In genomic region chr7:105568988-105569471, GRCm38 (mm10) we compare ENCODE assay signal across 9 mouse cellular contexts. TPM values are rescaled to one million over a fixed set of nuclear protein-coding genes. Genes with fewer than 3 reads are reported as not detected.
DNase-seq lines count a peak whose midpoint lies in the region; ATAC-seq and TF ChIP-seq lines count a peak whose summit lies in the region.
"Had no signal": no experiment of that assay in that cellular context is flagged by ENCODE, and none has a peak within 500 bp of the region (broad histone marks: within the 10 kb centered on the region; RNA-seq: fewer than 3 reads in every experiment).

No protein-coding gene starts in this region.

- peak; percentile 82 for ATAC-seq in hindbrain, embryonic 11.5 days (ENCODE audit: low FRiP score)
- ATAC-seq in midbrain, embryonic 11.5 days (ENCODE audit: low FRiP score): peak; percentile 86

- H3K4me2 ChIP-seq in hindbrain, embryonic 11.5 days (replicated peaks; ENCODE audit: low read depth, low read length): peak overlapping the region; percentile 37
- H3K4me2 ChIP-seq in midbrain, embryonic 11.5 days: peak overlapping the region; percentile 23

- 6% methylated on average over 6 of the region's 6 CpGs for WGBS in hindbrain, embryonic 11.5 days
- 4% methylated on average over 6 of the region's 6 CpGs for WGBS in midbrain, embryonic 11.5 days

- no peak for TF ChIP-seq CTCF in cortical plate, adult 2 months (IDR thresholded peaks at IDR 0.05; ENCODE audit: extremely low read depth, insufficient read depth, low read length)

- intact Hi-C loops in gastrocnemius, postnatal 36 days (cut with DNase I): no loop called here

- peak; percentile 98 for DNase-seq in brain, adult 2 months (ENCODE audit: low read depth, low spot score)
- peak; percentile 65 for DNase-seq in hindbrain, embryonic 11.5 days (ENCODE audit: low spot score)
- DNase-seq in layer of hippocampus, postnatal 25 days (ENCODE audit: extremely low spot score in 1 of 2, low spot score in 1 of 2): peak; percentile 65 to 74
- DNase-seq in midbrain, embryonic 11.5 days (ENCODE audit: low spot score, missing footprints): peak; percentile 89
- peak; percentile 91 for DNase-seq in telencephalon, adult 2 months (ENCODE audit: low read depth, low spot score)
- DNase-seq in gastrocnemius, postnatal 36 days: no peak
- no peak for DNase-seq in gastrocnemius, postnatal 4 days (ENCODE audit: low spot score in 2 of 2)

- TF ChIP-seq POLR2A in cortical plate, adult 2 months (IDR thresholded peaks at IDR 0.05; ENCODE audit: extremely low read depth, insufficient read depth, low read length): peak; percentile 96

- peaks cover 25% of the 10 kb centered on the region for H3K4me1 ChIP-seq in cortical plate, adult 2 months (ENCODE audit: control insufficient read depth, insufficient read depth, low read length)
- peaks cover 13% of the 10 kb centered on the region for H3K4me1 ChIP-seq in hindbrain, embryonic 11.5 days (replicated peaks; ENCODE audit: control insufficient read depth, insufficient read depth, low read length)
- peaks cover 26% of the 10 kb centered on the region for H3K4me1 ChIP-seq in midbrain, embryonic 11.5 days (ENCODE audit: control insufficient read depth, insufficient read depth, low read length)

- no peak overlapping the region for H3K9ac ChIP-seq in hindbrain, embryonic 11.5 days (ENCODE audit: low read depth, low read length)
- H3K9ac ChIP-seq in midbrain, embryonic 11.5 days (ENCODE audit: low read length): 0 out of 2 replicates have a peak overlapping the region, but pooled peaks have one; percentile 36

- no peaks in the 10 kb centered on the region for H3K27me3 ChIP-seq in hindbrain, embryonic 11.5 days (ENCODE audit: control insufficient read depth, insufficient read depth, low read length)
- H3K27me3 ChIP-seq in midbrain, embryonic 11.5 days (ENCODE audit: control insufficient read depth, insufficient read depth, low read length): no peaks in the 10 kb centered on the region

- peak overlapping the region; percentile 18 for H3K27ac ChIP-seq in cortical plate, adult 2 months (ENCODE audit: insufficient read depth, low read length)
- peak overlapping the region; percentile 76 for H3K27ac ChIP-seq in hindbrain, embryonic 11.5 days (ENCODE audit: low read depth, low read length)
- peak overlapping the region; percentile 73 for H3K27ac ChIP-seq in midbrain, embryonic 11.5 days (ENCODE audit: low read depth, low read length)

- peaks cover 12% of the 10 kb centered on the region; the same call in 1 of the 2 replicates for H3K36me3 ChIP-seq in hindbrain, embryonic 11.5 days (ENCODE audit: control insufficient read depth, insufficient read depth, low read length)
- peaks cover 14% of the 10 kb centered on the region for H3K36me3 ChIP-seq in midbrain, embryonic 11.5 days (ENCODE audit: control insufficient read depth, insufficient read depth, low read length)

- no peaks in the 10 kb centered on the region for H3K9me3 ChIP-seq in hindbrain, embryonic 11.5 days (ENCODE audit: control insufficient read depth, low read length)
- H3K9me3 ChIP-seq in midbrain, embryonic 11.5 days (ENCODE audit: control insufficient read depth, low read length): no peaks in the 10 kb centered on the region
- H3K9me3 ChIP-seq: megakaryocyte, embryonic 14.5 days had no signal

- peak overlapping the region; percentile 42 for H3K4me3 ChIP-seq in cortical plate, adult 2 months (ENCODE audit: insufficient read depth, low read length)
- 0 out of 2 replicates have a peak overlapping the region, but pooled peaks have one; percentile 12 for H3K4me3 ChIP-seq in hindbrain, embryonic 11.5 days (ENCODE audit: low read depth, low read length)
- 0 out of 2 replicates have a peak overlapping the region, but pooled peaks have one; percentile 1 for H3K4me3 ChIP-seq in midbrain, embryonic 11.5 days (ENCODE audit: low read depth, low read length)
- H3K4me3 ChIP-seq: megakaryocyte, embryonic 14.5 days had no signal

RNA-seq across cellular contexts. Expression of gene Apbb1, which starts 12.4 kb away (rescaled TPM):
- polyA plus RNA-seq in cortical plate, adult 2 months (2012; rRNA removed): 564 and 565 TPM in 2 replicates
- 94.6 and 112 TPM in 2 replicates for polyA plus RNA-seq in hindbrain, embryonic 11.5 days (2014; fragmentation: Nextera tagmentation; extraction: Ambion mirVana)
- 100 to 1,000 TPM; 371 to 404 TPM for total RNA-seq in layer of hippocampus, postnatal 25 days (2021)
- 100 and 103 TPM in 2 replicates for polyA plus RNA-seq in midbrain, embryonic 11.5 days (2014; fragmentation: Nextera tagmentation; extraction: Ambion mirVana)
- total RNA-seq in gastrocnemius, postnatal 36 days (2021): 1 to 10 TPM; 5.3 to 8.6 TPM
- 10 to 100 TPM; 15.0 to 16.6 TPM for total RNA-seq in gastrocnemius, postnatal 4 days (2021)

RNA-seq across cellular contexts. Expression of gene Smpd1, which starts 14.9 kb away (rescaled TPM):
- 93.2 and 93.3 TPM in 2 replicates for polyA plus RNA-seq in cortical plate, adult 2 months (2012; rRNA removed)
- polyA plus RNA-seq in hindbrain, embryonic 11.5 days (2014; fragmentation: Nextera tagmentation; extraction: Ambion mirVana): 51.2 and 52.5 TPM in 2 replicates
- total RNA-seq in layer of hippocampus, postnatal 25 days (2021): 10 to 100 TPM; 89.3 to 93.6 TPM
- 42.0 and 47.3 TPM in 2 replicates for polyA plus RNA-seq in midbrain, embryonic 11.5 days (2014; fragmentation: Nextera tagmentation; extraction: Ambion mirVana)
- total RNA-seq in gastrocnemius, postnatal 36 days (2021): 10 to 100 TPM; 50.9 to 51.5 TPM
- 10 to 100 TPM; 36.3 to 39.2 TPM for total RNA-seq in gastrocnemius, postnatal 4 days (2021)

RNA-seq across cellular contexts. Expression of gene Hpx, which starts 30.9 kb away (rescaled TPM):
- 0.93 and 0.94 TPM in 2 replicates for polyA plus RNA-seq in cortical plate, adult 2 months (2012; rRNA removed)
- not detected in 2 replicates for polyA plus RNA-seq in hindbrain, embryonic 11.5 days (2014; fragmentation: Nextera tagmentation; extraction: Ambion mirVana)
- total RNA-seq in layer of hippocampus, postnatal 25 days (2021): not detected
- polyA plus RNA-seq in midbrain, embryonic 11.5 days (2014; fragmentation: Nextera tagmentation; extraction: Ambion mirVana): 0.11 and 0.29 TPM in 2 replicates
- total RNA-seq in gastrocnemius, postnatal 36 days (2021): under 1 TPM in 1 of 2 experiments, not detected in 1; 0.36 TPM
- 1 to 10 TPM in 1 of 2 experiments, under 1 TPM in 1; 0.66 to 9.8 TPM for total RNA-seq in gastrocnemius, postnatal 4 days (2021)

Comparison
In these comparisons a context has a peak if more than half of its experiments do, and no peak if none do; other contexts are left out.
1. DNase-seq: peak in brain, adult 2 months (single experiment), hindbrain, embryonic 11.5 days (single experiment), layer of hippocampus, postnatal 25 days (2 of 2), midbrain, embryonic 11.5 days (single experiment) and telencephalon, adult 2 months (single experiment); none in gastrocnemius, postnatal 36 days (0 of 2) and gastrocnemius, postnatal 4 days (0 of 2).
2. H3K27ac ChIP-seq: peak in every context shown above with its lines; median percentile 76 in hindbrain, embryonic 11.5 days; 73 in midbrain, embryonic 11.5 days; 18 in cortical plate, adult 2 months.
3. RNA of gene Apbb1, which starts 12.4 kb away (total RNA-seq): 371 to 404 TPM in layer of hippocampus, postnatal 25 days; 15.0 to 16.6 TPM in gastrocnemius, postnatal 4 days and 5.3 to 8.6 TPM in gastrocnemius, postnatal 36 days; every median in the first group is over 10 times any median in the second.
4. Peak in every context shown above with its lines, with median percentiles within 50 percentile points of each other: H3K4me3 ChIP-seq.